Mouse (Mus musculus): Measurements from ENCODE around the gene Hoxb7.

DNA sequence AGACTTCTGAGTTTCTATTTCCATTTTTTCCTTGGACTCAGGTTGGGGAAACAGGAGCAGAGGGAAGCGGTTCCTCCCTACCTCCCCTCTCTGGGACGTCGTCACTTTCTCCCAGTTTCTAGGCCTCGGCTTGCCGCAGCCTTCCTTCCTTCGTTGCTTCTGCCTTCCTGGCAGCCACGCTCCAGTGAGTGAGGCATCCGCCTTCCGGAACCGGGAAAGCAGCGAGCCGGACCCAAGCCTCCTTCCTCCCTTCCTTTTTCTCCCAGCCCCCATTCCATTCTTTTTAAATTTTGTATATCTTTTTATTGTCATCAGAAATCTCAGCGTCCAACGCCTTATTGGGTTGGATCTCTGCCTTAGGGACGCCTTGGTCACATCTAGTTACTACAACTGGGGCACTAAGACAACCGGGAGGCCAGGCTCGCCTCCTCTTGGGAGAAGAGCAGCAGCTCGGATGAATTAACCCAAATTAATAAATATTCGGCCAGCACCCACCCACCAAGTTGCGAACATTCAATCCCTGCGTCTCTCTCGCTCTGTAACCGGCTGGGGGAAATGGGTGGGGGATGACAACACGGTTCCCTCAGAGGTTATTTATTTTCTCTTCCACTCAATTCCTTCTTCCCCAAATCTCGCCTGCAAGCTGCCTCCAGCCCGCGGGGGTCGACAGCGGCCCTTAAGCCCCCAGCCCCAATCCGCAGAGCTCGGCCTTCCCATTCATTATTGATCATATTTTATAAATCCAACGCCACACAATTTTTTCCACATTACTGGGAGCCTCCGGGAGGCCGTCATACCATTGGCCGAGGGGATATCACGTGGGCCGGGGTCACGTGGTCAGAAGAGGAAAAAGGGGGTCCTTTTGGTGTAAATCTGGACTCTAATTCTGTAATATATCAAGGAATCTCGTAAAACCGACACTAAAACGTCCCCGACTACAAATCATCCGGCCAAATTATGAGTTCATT is at the start of gene Hoxb7:
- TF ChIP-seq CTCF (conservative IDR thresholded peaks at IDR 0.05; ENCODE audit: insufficient read depth, insufficient read length, low read depth, low read length): no peak
- peak; percentile 67 for TF ChIP-seq POLR2A (IDR thresholded peaks at IDR 0.05; ENCODE audit: low read depth, low read length)
